Mouse (Mus musculus): ENCODE measurements around the gene Crocc. TPM values are rescaled to one million over a fixed set of nuclear protein-coding genes. Genes with fewer than 3 reads are reported as not detected.

The Crocc gene
- polyA plus RNA-seq, 1 experiment: 7.3 TPM

- TF ChIP-seq CTCF (IDR thresholded peaks at IDR 0.05; ENCODE audit: extremely low read depth, insufficient read length, insufficient replicate concordance, low read depth, low read length): no peak
- TF ChIP-seq POLR2A (IDR thresholded peaks at IDR 0.05; ENCODE audit: low read depth, low read length): no peak
- Histone ChIP-seq H3K27ac (ENCODE audit: insufficient read depth, low read depth, low read length) (no peak overlapping the region), H3K27me3 (ENCODE audit: control insufficient read depth, insufficient read depth, low read length) (no peaks in the 10 kb centered on the region), H3K4me3 (ENCODE audit: low read depth, low read length) (no peak overlapping the region), H3K4me1 (ENCODE audit: control insufficient read depth, insufficient read depth, insufficient read length, low read length) (no peaks in the 10 kb centered on the region), H3K36me3 (ENCODE audit: control insufficient read depth, insufficient read depth, low read length) (no peaks in the 10 kb centered on the region)
- WGBS: 78% methylated on average over 17 of the region's 17 CpGs
These were observed 6.7 kb downstream of the Crocc start for GRCm38 (mm10) chr4:141053568-141054161.

GRCm38 (mm10) chr4:141053138-141053537 lies 7.2 kb downstream of the Crocc start:
- H3K4me3 ChIP-seq (ENCODE audit: low read depth, low read length): no peak overlapping the region
- H3K4me1 ChIP-seq (ENCODE audit: control insufficient read depth, insufficient read depth, insufficient read length, low read length): no peaks in the 10 kb centered on the region
- no peak for TF ChIP-seq CTCF (IDR thresholded peaks at IDR 0.05; ENCODE audit: extremely low read depth, insufficient read length, insufficient replicate concordance, low read depth, low read length)
- no peak for TF ChIP-seq POLR2A (IDR thresholded peaks at IDR 0.05; ENCODE audit: low read depth, low read length)
- no peaks in the 10 kb centered on the region for H3K36me3 ChIP-seq (ENCODE audit: control insufficient read depth, insufficient read depth, low read length)
- no peak overlapping the region for H3K27ac ChIP-seq (ENCODE audit: insufficient read depth, low read depth, low read length)
- no peaks in the 10 kb centered on the region for H3K27me3 ChIP-seq (ENCODE audit: control insufficient read depth, insufficient read depth, low read length)
- WGBS: 80% methylated on average over 8 of the region's 8 CpGs

GRCm38 (mm10) chr4:141052442-141052841 lies 7.9 kb downstream of the Crocc start:
- Histone ChIP-seq H3K36me3 (ENCODE audit: control insufficient read depth, insufficient read depth, low read length) (no peaks in the 10 kb centered on the region), H3K4me3 (ENCODE audit: low read depth, low read length) (no peak overlapping the region), H3K27me3 (ENCODE audit: control insufficient read depth, insufficient read depth, low read length) (no peaks in the 10 kb centered on the region), H3K4me1 (ENCODE audit: control insufficient read depth, insufficient read depth, insufficient read length, low read length) (no peaks in the 10 kb centered on the region), H3K27ac (ENCODE audit: insufficient read depth, low read depth, low read length) (no peak overlapping the region)
- WGBS: 78% methylated on average over 12 of the region's 12 CpGs
- TF ChIP-seq CTCF (IDR thresholded peaks at IDR 0.05; ENCODE audit: extremely low read depth, insufficient read length, insufficient replicate concordance, low read depth, low read length) (no peak), POLR2A (IDR thresholded peaks at IDR 0.05; ENCODE audit: low read depth, low read length) (no peak)

- TF ChIP-seq POLR2A (IDR thresholded peaks at IDR 0.05; ENCODE audit: low read depth, low read length) (no peak), CTCF (IDR thresholded peaks at IDR 0.05; ENCODE audit: extremely low read depth, insufficient read length, insufficient replicate concordance, low read depth, low read length) (no peak)
- Histone ChIP-seq H3K27ac (ENCODE audit: insufficient read depth, low read depth, low read length) (no peak overlapping the region), H3K36me3 (ENCODE audit: control insufficient read depth, insufficient read depth, low read length) (no peaks in the 10 kb centered on the region), H3K4me3 (ENCODE audit: low read depth, low read length) (no peak overlapping the region), H3K27me3 (ENCODE audit: control insufficient read depth, insufficient read depth, low read length) (no peaks in the 10 kb centered on the region), H3K4me1 (ENCODE audit: control insufficient read depth, insufficient read depth, insufficient read length, low read length) (no peaks in the 10 kb centered on the region)
- WGBS: 58% methylated on average over 4 of the region's 4 CpGs
These were observed 10.9 kb downstream of the Crocc start for GRCm38 (mm10) chr4:141049476-141049835.

- H3K4me1 ChIP-seq (ENCODE audit: control insufficient read depth, insufficient read depth, insufficient read length, low read length): no peaks in the 10 kb centered on the region
- no peaks in the 10 kb centered on the region for H3K36me3 ChIP-seq (ENCODE audit: control insufficient read depth, insufficient read depth, low read length)
- TF ChIP-seq CTCF (IDR thresholded peaks at IDR 0.05; ENCODE audit: extremely low read depth, insufficient read length, insufficient replicate concordance, low read depth, low read length): no peak
- no peak for TF ChIP-seq POLR2A (IDR thresholded peaks at IDR 0.05; ENCODE audit: low read depth, low read length)
- H3K27me3 ChIP-seq (ENCODE audit: control insufficient read depth, insufficient read depth, low read length): no peaks in the 10 kb centered on the region
- no peak overlapping the region for H3K27ac ChIP-seq (ENCODE audit: insufficient read depth, low read depth, low read length)
- no peak overlapping the region for H3K4me3 ChIP-seq (ENCODE audit: low read depth, low read length)
- WGBS: 89% methylated on average over 17 of the region's 17 CpGs
These were observed 11.4 kb downstream of the Crocc start for GRCm38 (mm10) chr4:141048810-141049475.

GRCm38 (mm10) chr4:141044816-141045215 lies 15.5 kb downstream of the Crocc start:
- Histone ChIP-seq H3K27me3 (ENCODE audit: control insufficient read depth, insufficient read depth, low read length) (no peaks in the 10 kb centered on the region), H3K4me3 (ENCODE audit: low read depth, low read length) (no peak overlapping the region), H3K36me3 (ENCODE audit: control insufficient read depth, insufficient read depth, low read length) (0 out of 2 replicates have a peak, but pooled peaks cover 1% of the 10 kb centered on the region), H3K27ac (ENCODE audit: insufficient read depth, low read depth, low read length) (no peak overlapping the region), H3K4me1 (ENCODE audit: control insufficient read depth, insufficient read depth, insufficient read length, low read length) (no peaks in the 10 kb centered on the region)
- 26% methylated on average over 8 of the region's 8 CpGs for WGBS
- TF ChIP-seq POLR2A (IDR thresholded peaks at IDR 0.05; ENCODE audit: low read depth, low read length) (no peak), CTCF (IDR thresholded peaks at IDR 0.05; ENCODE audit: extremely low read depth, insufficient read length, insufficient replicate concordance, low read depth, low read length) (peak; percentile 72)

GRCm38 (mm10) chr4:141041117-141041516 lies 19.2 kb downstream of the Crocc start:
- Histone ChIP-seq H3K27ac (ENCODE audit: insufficient read depth, low read depth, low read length) (no peak overlapping the region), H3K4me3 (ENCODE audit: low read depth, low read length) (no peak overlapping the region), H3K4me1 (ENCODE audit: control insufficient read depth, insufficient read depth, insufficient read length, low read length) (no peaks in the 10 kb centered on the region), H3K36me3 (ENCODE audit: control insufficient read depth, insufficient read depth, low read length) (0 out of 2 replicates have a peak, but pooled peaks cover 1% of the 10 kb centered on the region), H3K27me3 (ENCODE audit: control insufficient read depth, insufficient read depth, low read length) (no peaks in the 10 kb centered on the region)
- WGBS: 59% methylated on average over 12 of the region's 12 CpGs
- TF ChIP-seq POLR2A (IDR thresholded peaks at IDR 0.05; ENCODE audit: low read depth, low read length) (no peak), CTCF (IDR thresholded peaks at IDR 0.05; ENCODE audit: extremely low read depth, insufficient read length, insufficient replicate concordance, low read depth, low read length) (no peak)
